Mouse (Mus musculus): ENCODE data around the gene Znrd1. TPM values are rescaled to one million over a fixed set of nuclear protein-coding genes. Genes with fewer than 3 reads are reported as not detected.

Gene Znrd1
- 78.3 and 87.9 TPM in 2 replicates for polyA plus RNA-seq (2014; fragmentation: Nextera tagmentation; extraction: Ambion mirVana)

GRCm38 (mm10) chr17:36957999-36958743, at the start of gene Znrd1, which contains the start of gene Znrd1as:
Gene Znrd1, minus strand, starts transcription at chr17:36958559.
Gene Znrd1as, plus strand, starts transcription at chr17:36958592.
- Histone ChIP-seq H3K4me2 (ENCODE audit: low read length) (peak within 1 kb of the TSS; percentile 75), H3K27me3 (replicated peaks; ENCODE audit: control insufficient read depth, insufficient read depth, low read length) (no peaks in the 10 kb centered on the region), H3K9ac (ENCODE audit: low read length) (peak within 1 kb of the TSS; percentile 83), H3K4me1 (ENCODE audit: control insufficient read depth, insufficient read depth, low read length) (peaks cover 9% of the 10 kb centered on the region), H3K27ac (ENCODE audit: low read depth, low read length) (peak within 1 kb of the TSS; percentile 68), H3K36me3 (ENCODE audit: control insufficient read depth, insufficient read depth, low read length) (peaks cover 18% of the 10 kb centered on the region), H3K4me3 (ENCODE audit: low read depth, low read length) (peak within 1 kb of the TSS; percentile 65), H3K9me3 (replicated peaks; ENCODE audit: control insufficient read depth, low read length) (no peaks in the 10 kb centered on the region)
- under 1% methylated on average over 46 of the region's 46 CpGs for WGBS
- ATAC-seq (peak; percentile 98), DNase-seq (ENCODE audit: low spot score) (peak; percentile 99)

- peak; percentile 10; the same call in 1 of the 2 replicates for ATAC-seq
- Histone ChIP-seq H3K27ac (ENCODE audit: low read depth, low read length) (peak overlapping the region; percentile 95), H3K4me1 (ENCODE audit: control insufficient read depth, insufficient read depth, low read length) (peaks cover 8% of the 10 kb centered on the region), H3K4me3 (ENCODE audit: low read depth, low read length) (peak overlapping the region; percentile 85), H3K9ac (ENCODE audit: low read length) (peak overlapping the region; percentile 98), H3K4me2 (ENCODE audit: low read length) (peak overlapping the region; percentile 61), H3K27me3 (replicated peaks; ENCODE audit: control insufficient read depth, insufficient read depth, low read length) (no peaks in the 10 kb centered on the region), H3K9me3 (replicated peaks; ENCODE audit: control insufficient read depth, low read length) (no peaks in the 10 kb centered on the region), H3K36me3 (ENCODE audit: control insufficient read depth, insufficient read depth, low read length) (peaks cover 40% of the 10 kb centered on the region)
- peak; percentile 58 for DNase-seq (ENCODE audit: low spot score)
- WGBS: 19% methylated on average over 4 of the region's 4 CpGs
These were observed 45.0 kb upstream of the Znrd1 start for GRCm38 (mm10) chr17:37003366-37003765.

GRCm38 (mm10) chr17:37002364-37003330, 44.3 kb upstream of the Znrd1 start:
- H3K36me3 ChIP-seq (ENCODE audit: control insufficient read depth, insufficient read depth, low read length): peaks cover 33% of the 10 kb centered on the region
- WGBS: under 1% methylated on average over 49 of the region's 49 CpGs
- peak overlapping the region; percentile 61 for H3K4me2 ChIP-seq (ENCODE audit: low read length)
- ATAC-seq: peak; percentile 90
- peak; percentile 93 for DNase-seq (ENCODE audit: low spot score)
- H3K27ac ChIP-seq (ENCODE audit: low read depth, low read length): peak overlapping the region; percentile 95
- no peaks in the 10 kb centered on the region for H3K9me3 ChIP-seq (replicated peaks; ENCODE audit: control insufficient read depth, low read length)
- no peaks in the 10 kb centered on the region for H3K27me3 ChIP-seq (replicated peaks; ENCODE audit: control insufficient read depth, insufficient read depth, low read length)
- peak overlapping the region; percentile 98 for H3K9ac ChIP-seq (ENCODE audit: low read length)
- H3K4me3 ChIP-seq (ENCODE audit: low read depth, low read length): peak overlapping the region; percentile 85
- H3K4me1 ChIP-seq (ENCODE audit: control insufficient read depth, insufficient read depth, low read length): peaks cover 8% of the 10 kb centered on the region

- peak within 1 kb of the TSS; percentile 85 for H3K4me3 ChIP-seq (ENCODE audit: low read depth, low read length)
- no peak for DNase-seq (ENCODE audit: low spot score)
- H3K27ac ChIP-seq (ENCODE audit: low read depth, low read length): peak within 1 kb of the TSS; percentile 95; the same call in 1 of the 2 replicates
- peaks cover 8% of the 10 kb centered on the region for H3K4me1 ChIP-seq (ENCODE audit: control insufficient read depth, insufficient read depth, low read length)
- H3K9me3 ChIP-seq (replicated peaks; ENCODE audit: control insufficient read depth, low read length): no peaks in the 10 kb centered on the region
- no peak within 1 kb of the TSS for H3K9ac ChIP-seq (ENCODE audit: low read length)
- WGBS: 97% methylated on average over 7 of the region's 7 CpGs
- H3K4me2 ChIP-seq (ENCODE audit: low read length): peak within 1 kb of the TSS; percentile 61
- no peak for ATAC-seq
- H3K27me3 ChIP-seq (replicated peaks; ENCODE audit: control insufficient read depth, insufficient read depth, low read length): no peaks in the 10 kb centered on the region
- peaks cover 17% of the 10 kb centered on the region for H3K36me3 ChIP-seq (ENCODE audit: control insufficient read depth, insufficient read depth, low read length)
These were observed 42.5 kb upstream of the Znrd1 start, which contains the start of gene Zfp57 for GRCm38 (mm10) chr17:37000863-37001262. Gene Zfp57, plus strand, starts transcription at chr17:37001163.

GRCm38 (mm10) chr17:36998477-36998876, 40.1 kb upstream of the Znrd1 start:
- H3K4me3 ChIP-seq (ENCODE audit: low read depth, low read length): no peak overlapping the region
- H3K36me3 ChIP-seq (ENCODE audit: control insufficient read depth, insufficient read depth, low read length): no peaks in the 10 kb centered on the region
- no peak for ATAC-seq
- H3K4me1 ChIP-seq (ENCODE audit: control insufficient read depth, insufficient read depth, low read length): no peaks in the 10 kb centered on the region; the same call in 1 of the 2 replicates
- H3K9me3 ChIP-seq (replicated peaks; ENCODE audit: control insufficient read depth, low read length): no peaks in the 10 kb centered on the region
- DNase-seq (ENCODE audit: low spot score): no peak
- H3K27ac ChIP-seq (ENCODE audit: low read depth, low read length): no peak overlapping the region
- no peaks in the 10 kb centered on the region for H3K27me3 ChIP-seq (replicated peaks; ENCODE audit: control insufficient read depth, insufficient read depth, low read length)
- no peak overlapping the region for H3K9ac ChIP-seq (ENCODE audit: low read length)
- WGBS: 76% methylated on average over 2 of the region's 2 CpGs
- H3K4me2 ChIP-seq (ENCODE audit: low read length): no peak overlapping the region

- WGBS: 32% methylated on average over 7 of the region's 7 CpGs
- H3K9me3 ChIP-seq (replicated peaks; ENCODE audit: control insufficient read depth, low read length): no peaks in the 10 kb centered on the region
- ATAC-seq: 0 out of 2 replicates have a peak, but pooled peaks have one; percentile 37
These were observed 38.8 kb upstream of the Znrd1 start for GRCm38 (mm10) chr17:36997033-36997735.

GRCm38 (mm10) chr17:36995448-36995847, 37.1 kb upstream of the Znrd1 start:
- no peak overlapping the region for H3K9ac ChIP-seq (ENCODE audit: low read length)
- WGBS: 47% methylated on average over 3 of the region's 3 CpGs
- DNase-seq (ENCODE audit: low spot score) (no peak), ATAC-seq (no peak)
- H3K27ac ChIP-seq (ENCODE audit: low read depth, low read length): no peak overlapping the region
- H3K9me3 ChIP-seq (replicated peaks; ENCODE audit: control insufficient read depth, low read length): no peaks in the 10 kb centered on the region
- H3K4me3 ChIP-seq (ENCODE audit: low read depth, low read length): no peak overlapping the region
- H3K4me2 ChIP-seq (ENCODE audit: low read length): no peak overlapping the region
- no peaks in the 10 kb centered on the region for H3K36me3 ChIP-seq (ENCODE audit: control insufficient read depth, insufficient read depth, low read length)
- no peaks in the 10 kb centered on the region for H3K27me3 ChIP-seq (replicated peaks; ENCODE audit: control insufficient read depth, insufficient read depth, low read length)
- H3K4me1 ChIP-seq (ENCODE audit: control insufficient read depth, insufficient read depth, low read length): no peaks in the 10 kb centered on the region

More at GRCm38 (mm10) chr17:36997033-36997735, 38.8 kb upstream of the Znrd1 start:
- no peak overlapping the region for H3K9ac ChIP-seq (ENCODE audit: low read length)
- no peak overlapping the region for H3K27ac ChIP-seq (ENCODE audit: low read depth, low read length)
- no peaks in the 10 kb centered on the region for H3K36me3 ChIP-seq (ENCODE audit: control insufficient read depth, insufficient read depth, low read length)
- H3K4me3 ChIP-seq (ENCODE audit: low read depth, low read length): no peak overlapping the region
- no peak overlapping the region for H3K4me2 ChIP-seq (ENCODE audit: low read length)
- no peaks in the 10 kb centered on the region for H3K27me3 ChIP-seq (replicated peaks; ENCODE audit: control insufficient read depth, insufficient read depth, low read length)
- peak; percentile 82 for DNase-seq (ENCODE audit: low spot score)
- no peaks in the 10 kb centered on the region for H3K4me1 ChIP-seq (ENCODE audit: control insufficient read depth, insufficient read depth, low read length)

- DNase-seq (ENCODE audit: low spot score) (no peak), ATAC-seq (no peak)
- H3K27me3 ChIP-seq (replicated peaks; ENCODE audit: control insufficient read depth, insufficient read depth, low read length): peaks cover under 1% of the 10 kb centered on the region; the same call in 1 of the 2 replicates
- no peak overlapping the region for H3K4me3 ChIP-seq (ENCODE audit: low read depth, low read length)
- H3K9me3 ChIP-seq (replicated peaks; ENCODE audit: control insufficient read depth, low read length): no peaks in the 10 kb centered on the region
- H3K36me3 ChIP-seq (ENCODE audit: control insufficient read depth, insufficient read depth, low read length): no peaks in the 10 kb centered on the region
- WGBS: 93% methylated on average over 2 of the region's 2 CpGs
- no peaks in the 10 kb centered on the region for H3K4me1 ChIP-seq (ENCODE audit: control insufficient read depth, insufficient read depth, low read length)
- H3K9ac ChIP-seq (ENCODE audit: low read length): no peak overlapping the region
- H3K4me2 ChIP-seq (ENCODE audit: low read length): no peak overlapping the region
- no peak overlapping the region for H3K27ac ChIP-seq (ENCODE audit: low read depth, low read length)
These were observed 36.2 kb upstream of the Znrd1 start for GRCm38 (mm10) chr17:36994528-36994927.

Measured in forebrain, embryonic 14.5 days (tissue).